Mouse (Mus musculus): ENCODE measurements around the gene Gli3. TPM values are rescaled to one million over a fixed set of nuclear protein-coding genes. Genes with fewer than 3 reads are reported as not detected.

Gli3 gene
- polyA plus RNA-seq, 1 experiment from 2014 or later = 7.0 TPM

DNA sequence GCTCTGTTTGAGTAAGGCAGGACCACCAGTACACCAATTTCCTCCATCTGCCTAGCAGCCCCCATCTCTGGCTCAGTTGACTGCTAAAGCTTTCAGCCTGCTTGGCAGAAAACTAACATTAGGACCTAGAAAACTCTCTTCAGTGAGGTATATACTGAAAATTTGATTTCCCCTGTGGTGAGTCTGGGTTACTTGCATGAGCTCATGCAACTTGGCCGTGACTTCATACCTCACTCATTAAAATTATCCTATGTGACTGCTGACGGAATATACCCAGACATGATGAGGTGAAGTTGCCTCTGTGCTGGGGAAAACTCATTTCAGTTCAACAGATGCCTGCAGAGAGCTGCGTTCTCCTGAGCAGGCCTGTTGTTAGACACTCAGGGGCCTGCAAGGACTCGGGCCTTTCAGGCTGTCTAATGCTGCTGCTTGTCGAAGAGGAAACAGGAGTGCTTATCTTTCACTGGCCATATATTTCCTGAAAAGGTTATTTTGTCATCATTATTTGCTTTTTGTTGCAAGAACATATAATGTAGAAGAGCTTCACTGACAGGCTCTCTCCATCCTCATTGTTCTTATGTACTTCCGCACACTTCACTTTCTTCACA is 127.4 kb downstream of the Gli3 start:
- no peak for ATAC-seq (ENCODE audit: insufficient number of reproducible peaks, insufficient read depth, low FRiP score, low read depth)
- WGBS = 55% methylated on average over 6 of the region's 6 CpGs
- no peak overlapping the region for H3K4me3 ChIP-seq (ENCODE audit: control insufficient read depth in 1 of 2, insufficient read depth in 1 of 2, low read depth in 1 of 2, low read length in 2 of 2)
- H3K9me3 ChIP-seq (ENCODE audit: control insufficient read depth, low read length) = no peaks in the 10 kb centered on the region
- no peak overlapping the region for H3K4me2 ChIP-seq (ENCODE audit: low read length)
- peaks cover 0 to 2% of the 10 kb centered on the region in 2 experiments; a peak in 2 of 4 replicates for H3K4me1 ChIP-seq (ENCODE audit: control insufficient read depth in 2 of 2, insufficient read depth in 2 of 2, low read length in 2 of 2)
- H3K9ac ChIP-seq (ENCODE audit: low read length) = no peak overlapping the region
- H3K27me3 ChIP-seq (ENCODE audit: control insufficient read depth, insufficient read depth, low read length) = peaks cover 32% of the 10 kb centered on the region
- 0 out of 4 replicates have a peak overlapping the region, but pooled peaks of 1 of the 2 experiments have one; percentile 16 for H3K27ac ChIP-seq (replicated peaks in 1 of 2; ENCODE audit: control insufficient read depth in 1 of 2, insufficient read depth in 1 of 2, low read depth in 2 of 2, low read length in 2 of 2)
- H3K36me3 ChIP-seq (ENCODE audit: control insufficient read depth, insufficient read depth, low read length) = no peaks in the 10 kb centered on the region

DNA sequence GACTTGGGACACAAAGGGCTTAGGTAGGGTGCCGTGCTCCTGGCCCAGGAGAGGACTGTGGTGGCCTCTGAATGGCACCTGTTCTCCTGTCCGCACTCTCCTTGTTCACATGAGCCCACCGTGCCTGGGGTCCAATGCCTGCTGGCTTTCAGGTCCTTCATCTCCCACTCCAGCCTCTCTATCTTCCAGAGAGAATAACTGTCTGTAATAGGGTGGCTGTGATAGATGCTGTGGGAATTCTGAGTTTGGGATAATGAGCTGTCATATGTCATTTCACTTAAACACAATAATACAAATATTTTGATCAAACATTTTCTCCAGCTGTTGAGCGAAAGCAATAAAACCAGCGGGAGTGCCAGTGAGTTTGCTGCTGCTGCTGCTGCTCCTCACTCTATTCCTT is 133.6 kb downstream of the Gli3 start:
- H3K9me3 ChIP-seq (ENCODE audit: control insufficient read depth, low read length) = no peaks in the 10 kb centered on the region
- no peak for ATAC-seq (ENCODE audit: insufficient number of reproducible peaks, insufficient read depth, low FRiP score, low read depth)
- H3K4me1 ChIP-seq (ENCODE audit: control insufficient read depth in 2 of 2, insufficient read depth in 2 of 2, low read length in 2 of 2) = no peaks in the 10 kb centered on the region
- H3K4me2 ChIP-seq (ENCODE audit: low read length) = no peak overlapping the region
- no peak overlapping the region for H3K4me3 ChIP-seq (ENCODE audit: control insufficient read depth in 1 of 2, insufficient read depth in 1 of 2, low read depth in 1 of 2, low read length in 2 of 2)
- H3K36me3 ChIP-seq (ENCODE audit: control insufficient read depth, insufficient read depth, low read length) = no peaks in the 10 kb centered on the region
- peaks cover 55% of the 10 kb centered on the region for H3K27me3 ChIP-seq (ENCODE audit: control insufficient read depth, insufficient read depth, low read length)
- no peak overlapping the region for H3K9ac ChIP-seq (ENCODE audit: low read length)
- WGBS = 65% methylated on average over 5 of the region's 5 CpGs
- H3K27ac ChIP-seq (replicated peaks in 1 of 2; ENCODE audit: control insufficient read depth in 1 of 2, insufficient read depth in 1 of 2, low read depth in 2 of 2, low read length in 2 of 2) = no peak overlapping the region

DNA sequence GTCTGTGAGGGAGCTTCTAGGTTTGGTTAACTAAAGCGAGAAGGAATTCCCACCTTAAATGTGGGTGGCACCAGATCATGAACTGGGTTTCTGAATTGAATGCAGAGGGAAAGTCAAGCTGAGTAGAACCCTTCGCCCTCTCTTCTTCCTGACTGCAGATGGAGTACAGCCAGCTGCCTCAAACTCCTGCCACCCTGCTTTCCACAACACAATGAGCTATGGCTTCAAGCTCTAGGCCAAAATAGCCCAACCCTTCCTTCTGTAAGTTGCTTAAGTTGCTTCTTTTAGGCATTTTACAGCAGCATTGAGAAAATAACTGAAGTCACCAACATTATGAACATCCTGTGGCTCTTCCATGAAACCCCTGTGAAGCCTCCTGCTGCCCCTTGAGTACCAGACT is 136.7 kb downstream of the Gli3 start:
- no peak for ATAC-seq (ENCODE audit: insufficient number of reproducible peaks, insufficient read depth, low FRiP score, low read depth)
- Histone ChIP-seq H3K4me3 (ENCODE audit: control insufficient read depth in 1 of 2, insufficient read depth in 1 of 2, low read depth in 1 of 2, low read length in 2 of 2) (no peak overlapping the region), H3K36me3 (ENCODE audit: control insufficient read depth, insufficient read depth, low read length) (no peaks in the 10 kb centered on the region), H3K4me2 (ENCODE audit: low read length) (no peak overlapping the region), H3K27ac (replicated peaks in 1 of 2; ENCODE audit: control insufficient read depth in 1 of 2, insufficient read depth in 1 of 2, low read depth in 2 of 2, low read length in 2 of 2) (no peak overlapping the region), H3K9me3 (ENCODE audit: control insufficient read depth, low read length) (no peaks in the 10 kb centered on the region), H3K27me3 (ENCODE audit: control insufficient read depth, insufficient read depth, low read length) (peaks cover 38% of the 10 kb centered on the region), H3K4me1 (ENCODE audit: control insufficient read depth in 2 of 2, insufficient read depth in 2 of 2, low read length in 2 of 2) (no peaks in the 10 kb centered on the region), H3K9ac (ENCODE audit: low read length) (no peak overlapping the region)
- WGBS = 76% methylated on average over 2 of the region's 2 CpGs

DNA sequence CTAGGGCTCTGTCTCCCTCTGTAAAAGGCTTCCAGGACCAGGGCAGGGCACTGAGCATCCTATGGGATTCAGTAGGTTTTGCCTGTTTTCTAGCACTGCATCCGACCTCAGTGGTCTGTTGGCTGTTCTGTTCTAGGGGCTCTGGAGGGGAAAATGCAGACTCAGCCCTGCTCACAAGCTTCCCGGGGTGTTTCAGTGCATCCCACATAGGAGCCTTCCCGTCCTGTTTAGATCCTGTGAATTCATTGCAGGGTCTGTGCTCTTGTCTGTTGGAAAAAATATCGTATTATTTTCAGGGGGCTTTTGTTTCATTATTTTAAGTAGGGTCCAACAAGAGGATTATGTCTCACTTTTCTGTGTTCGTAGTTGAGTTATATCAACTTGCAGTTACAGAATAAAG is 139.1 kb downstream of the Gli3 start:
- Histone ChIP-seq H3K4me3 (ENCODE audit: control insufficient read depth in 1 of 2, insufficient read depth in 1 of 2, low read depth in 1 of 2, low read length in 2 of 2) (no peak overlapping the region), H3K27ac (replicated peaks in 1 of 2; ENCODE audit: control insufficient read depth in 1 of 2, insufficient read depth in 1 of 2, low read depth in 2 of 2, low read length in 2 of 2) (no peak overlapping the region), H3K9me3 (ENCODE audit: control insufficient read depth, low read length) (no peaks in the 10 kb centered on the region), H3K4me1 (ENCODE audit: control insufficient read depth in 2 of 2, insufficient read depth in 2 of 2, low read length in 2 of 2) (no peaks in the 10 kb centered on the region), H3K9ac (ENCODE audit: low read length) (no peak overlapping the region), H3K4me2 (ENCODE audit: low read length) (no peak overlapping the region), H3K27me3 (ENCODE audit: control insufficient read depth, insufficient read depth, low read length) (peaks cover 28% of the 10 kb centered on the region; the same call in 1 of the 2 replicates), H3K36me3 (ENCODE audit: control insufficient read depth, insufficient read depth, low read length) (no peaks in the 10 kb centered on the region)
- 41% methylated on average over 5 of the region's 5 CpGs for WGBS
- ATAC-seq (ENCODE audit: insufficient number of reproducible peaks, insufficient read depth, low FRiP score, low read depth) = no peak

DNA sequence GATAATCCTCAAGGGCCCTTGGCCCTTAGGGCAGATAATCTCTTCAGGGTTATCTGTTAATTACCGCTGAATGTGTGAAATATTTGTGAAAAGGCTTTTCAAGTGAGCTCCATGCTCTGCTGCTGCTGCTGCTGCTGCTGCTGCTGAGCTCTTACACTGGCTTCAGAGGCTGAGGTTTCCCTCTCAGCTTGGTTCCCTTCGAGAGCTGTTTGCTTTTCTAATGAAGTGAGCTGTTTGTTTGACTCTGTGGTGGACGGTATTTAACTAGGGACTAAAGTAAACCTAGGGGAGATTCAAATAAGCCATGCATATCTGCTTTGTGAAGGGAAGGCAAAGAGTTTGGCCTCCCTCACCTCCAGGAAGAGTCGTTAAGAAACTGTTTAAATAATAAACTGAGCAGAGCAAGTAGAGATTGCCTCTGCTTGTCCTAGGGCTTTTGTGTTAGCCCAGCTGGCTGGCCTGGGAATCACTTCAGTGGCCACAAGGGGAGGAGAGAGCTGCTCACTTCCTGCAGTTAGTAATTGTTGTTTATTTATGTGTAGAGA is 139.7 kb downstream of the Gli3 start:
- H3K4me1 ChIP-seq (ENCODE audit: control insufficient read depth in 2 of 2, insufficient read depth in 2 of 2, low read length in 2 of 2) = no peaks in the 10 kb centered on the region; a peak in 1 of 4 replicates
- peaks cover 26% of the 10 kb centered on the region; the same call in 1 of the 2 replicates for H3K27me3 ChIP-seq (ENCODE audit: control insufficient read depth, insufficient read depth, low read length)
- no peak overlapping the region for H3K4me3 ChIP-seq (ENCODE audit: control insufficient read depth in 1 of 2, insufficient read depth in 1 of 2, low read depth in 1 of 2, low read length in 2 of 2)
- no peaks in the 10 kb centered on the region for H3K36me3 ChIP-seq (ENCODE audit: control insufficient read depth, insufficient read depth, low read length)
- no peak overlapping the region for H3K9ac ChIP-seq (ENCODE audit: low read length)
- WGBS = 11% methylated on average over 4 of the region's 4 CpGs
- no peak overlapping the region for H3K27ac ChIP-seq (replicated peaks in 1 of 2; ENCODE audit: control insufficient read depth in 1 of 2, insufficient read depth in 1 of 2, low read depth in 2 of 2, low read length in 2 of 2)
- H3K4me2 ChIP-seq (ENCODE audit: low read length) = no peak overlapping the region
- H3K9me3 ChIP-seq (ENCODE audit: control insufficient read depth, low read length) = no peaks in the 10 kb centered on the region
- no peak for ATAC-seq (ENCODE audit: insufficient number of reproducible peaks, insufficient read depth, low FRiP score, low read depth)

DNA sequence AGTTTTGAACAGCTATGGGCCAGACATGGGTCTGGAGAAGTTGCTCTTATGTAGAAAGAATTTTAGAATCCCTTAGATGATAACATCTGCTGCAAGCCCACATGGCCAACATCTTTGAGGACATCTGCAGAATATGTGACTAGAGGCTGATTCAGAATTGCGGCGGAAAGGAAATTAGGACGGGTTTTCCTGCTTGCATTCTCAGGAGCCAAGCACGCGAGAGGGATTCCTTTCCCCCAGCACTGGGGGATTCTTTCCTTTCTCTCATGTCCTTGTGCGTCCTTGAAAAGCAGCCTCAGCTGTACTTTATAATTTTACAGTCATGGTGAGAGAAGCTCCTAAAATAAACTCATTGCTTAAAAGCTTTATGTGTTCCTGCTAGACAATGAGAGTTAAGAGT is 141.0 kb downstream of the Gli3 start:
- ATAC-seq (ENCODE audit: insufficient number of reproducible peaks, insufficient read depth, low FRiP score, low read depth) = no peak
- 35% methylated on average over 6 of the region's 6 CpGs for WGBS

DNA sequence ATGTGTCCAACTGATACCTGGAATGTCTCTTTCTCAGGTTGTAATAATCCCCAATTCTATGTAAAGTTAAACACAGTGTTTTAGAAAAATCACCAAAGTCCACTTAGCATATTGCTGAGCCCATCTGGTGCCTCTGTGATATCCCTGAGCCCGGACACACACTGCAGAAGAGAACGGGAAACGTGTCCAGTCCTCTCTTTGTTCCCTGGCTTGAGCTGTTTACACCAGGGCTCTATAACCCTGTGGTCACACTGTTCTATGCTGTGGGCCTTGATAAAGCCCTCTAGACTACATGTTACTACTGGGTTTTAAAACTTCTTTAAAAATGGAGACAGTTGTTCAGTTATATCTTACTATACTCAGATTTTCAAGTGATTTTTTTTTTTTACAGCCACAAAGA is 154.4 kb downstream of the Gli3 start:
- no peak for ATAC-seq (ENCODE audit: insufficient number of reproducible peaks, insufficient read depth, low FRiP score, low read depth)
- H3K4me2 ChIP-seq (ENCODE audit: low read length) = no peak overlapping the region
- H3K9ac ChIP-seq (ENCODE audit: low read length) = no peak overlapping the region
- H3K27me3 ChIP-seq (ENCODE audit: control insufficient read depth, insufficient read depth, low read length) = peaks cover 3% of the 10 kb centered on the region; the same call in 1 of the 2 replicates
- no peaks in the 10 kb centered on the region for H3K9me3 ChIP-seq (ENCODE audit: control insufficient read depth, low read length)
- no peaks in the 10 kb centered on the region for H3K36me3 ChIP-seq (ENCODE audit: control insufficient read depth, insufficient read depth, low read length)
- no peak overlapping the region for H3K27ac ChIP-seq (replicated peaks in 1 of 2; ENCODE audit: control insufficient read depth in 1 of 2, insufficient read depth in 1 of 2, low read depth in 2 of 2, low read length in 2 of 2)
- H3K4me3 ChIP-seq (ENCODE audit: control insufficient read depth in 1 of 2, insufficient read depth in 1 of 2, low read depth in 1 of 2, low read length in 2 of 2) = no peak overlapping the region
- no peaks in the 10 kb centered on the region for H3K4me1 ChIP-seq (ENCODE audit: control insufficient read depth in 2 of 2, insufficient read depth in 2 of 2, low read length in 2 of 2)
- WGBS = 64% methylated on average over 3 of the region's 3 CpGs

More for the DNA sequence above, 141.0 kb downstream of the Gli3 start:
- H3K36me3 ChIP-seq (ENCODE audit: control insufficient read depth, insufficient read depth, low read length) = no peaks in the 10 kb centered on the region
- H3K4me1 ChIP-seq (ENCODE audit: control insufficient read depth in 2 of 2, insufficient read depth in 2 of 2, low read length in 2 of 2) = no peaks in the 10 kb centered on the region; a peak in 1 of 4 replicates
- H3K9me3 ChIP-seq (ENCODE audit: control insufficient read depth, low read length) = no peaks in the 10 kb centered on the region
- no peak overlapping the region for H3K4me2 ChIP-seq (ENCODE audit: low read length)
- H3K9ac ChIP-seq (ENCODE audit: low read length) = no peak overlapping the region
- no peak overlapping the region for H3K4me3 ChIP-seq (ENCODE audit: control insufficient read depth in 1 of 2, insufficient read depth in 1 of 2, low read depth in 1 of 2, low read length in 2 of 2)
- no peak overlapping the region for H3K27ac ChIP-seq (replicated peaks in 1 of 2; ENCODE audit: control insufficient read depth in 1 of 2, insufficient read depth in 1 of 2, low read depth in 2 of 2, low read length in 2 of 2)
- peaks cover 19% of the 10 kb centered on the region; the same call in 1 of the 2 replicates for H3K27me3 ChIP-seq (ENCODE audit: control insufficient read depth, insufficient read depth, low read length)

All from heart, embryonic 14.5 days (tissue).